Mouse (Mus musculus) gastrocnemius, adult 18-20 months (tissue): ENCODE results near the gene Fuz. TPM values are rescaled to one million over a fixed set of nuclear protein-coding genes. Genes with fewer than 3 reads are reported as not detected.
A peak's percentile ranks its signal among the peaks of the same experiment; 100 is the strongest.

Experiments used
- DNase-seq: peaks from one replicate; pipeline ENCODE4 v3.0.0; 2021; ENCODE audit warnings: low spot score
- long read RNA-seq, 2 experiments: library from polyadenylated mRNA; stranded (forward); transcript quantifications; one replicate each; pipeline ENCODE4 v2.0.0; 2021
- total RNA-seq, 2 experiments: library from RNA; stranded (reverse); gene quantifications; 2 replicates each; pipeline ENCODE4 v1.2.3; 2021

The Fuz gene
- 10 to 100 TPM; 16.6 to 17.6 TPM for total RNA-seq
- long read RNA-seq, experiment 1, partial matches to known transcripts, result 0 of 8 reads
- long read RNA-seq, experiment 1, other reads (novel, unspliced or antisense), result 3 of 8 reads
- long read RNA-seq, experiment 2, transcript Fuz-201 (11 exons, 1,698 nt), result major isoform, 6 of 10 reads
- long read RNA-seq, experiment 2, partial matches to known transcripts, result 0 of 10 reads
- long read RNA-seq, experiment 2, other reads (novel, unspliced or antisense), result 3 of 10 reads

DNA sequence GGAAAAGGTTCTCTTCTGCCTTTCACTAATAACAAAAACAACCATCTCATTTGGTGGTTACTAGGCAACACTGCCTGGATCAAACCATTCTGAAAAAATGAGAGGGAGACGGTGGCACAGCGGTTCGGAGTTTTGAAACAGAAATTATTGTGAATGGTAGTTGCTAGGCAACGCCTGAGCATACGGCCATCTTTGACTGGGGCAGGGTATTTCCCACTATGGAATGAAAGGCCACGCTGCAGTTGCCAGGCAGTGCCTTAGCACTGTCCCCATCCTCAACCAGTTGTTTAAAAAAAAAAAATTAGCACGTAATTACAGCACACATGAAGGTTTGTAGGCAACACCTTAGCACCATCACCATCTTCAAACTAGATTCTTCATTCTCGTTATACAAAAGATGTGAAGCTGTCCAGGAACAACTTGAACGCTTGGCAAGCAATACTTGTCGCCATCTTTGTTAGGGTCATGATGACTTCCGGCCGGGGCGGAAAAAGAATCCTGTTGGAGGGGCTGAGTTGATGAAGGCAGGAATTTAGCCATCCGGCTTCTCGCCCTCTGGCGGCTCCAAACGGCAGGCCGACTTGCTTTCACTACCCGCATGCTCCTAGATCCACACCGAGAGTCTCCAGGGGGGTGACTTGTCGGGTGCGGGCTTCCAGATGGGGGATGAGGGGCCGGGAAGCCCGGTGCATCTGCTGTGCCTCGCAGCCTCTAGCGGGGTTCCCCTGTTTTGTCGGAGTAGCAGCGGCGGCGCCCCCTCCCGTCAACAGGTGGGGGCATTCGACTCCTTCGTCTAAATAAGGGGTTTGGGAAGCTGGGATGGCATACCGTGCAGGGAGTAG, at the start of gene Fuz:
Gene Fuz (plus strand): TSS at position 487 of the 842 bp plus-strand sequence.
- DNase-seq, result peak; percentile 93

DNA sequence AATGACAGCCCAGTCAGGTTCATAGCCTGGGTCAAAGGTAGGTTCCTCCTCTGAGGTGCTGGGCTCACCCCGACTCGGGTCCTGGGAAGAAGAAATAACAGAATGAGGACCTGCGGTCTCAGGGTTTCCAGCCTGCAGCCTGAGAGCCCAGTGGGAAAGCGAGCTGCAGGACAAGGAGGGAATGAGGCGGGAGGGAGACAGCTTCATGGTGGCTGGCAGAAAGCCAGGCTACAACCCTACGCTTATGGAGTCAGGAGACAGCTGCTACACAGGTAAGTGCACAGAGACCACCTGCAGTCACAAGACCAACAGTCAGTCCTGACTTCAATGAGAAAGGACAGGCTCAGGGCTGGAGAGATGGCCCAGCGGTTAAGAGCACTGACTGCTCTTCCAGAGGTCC, 49.1 kb upstream of the Fuz start:
- DNase-seq, result no peak

DNA sequence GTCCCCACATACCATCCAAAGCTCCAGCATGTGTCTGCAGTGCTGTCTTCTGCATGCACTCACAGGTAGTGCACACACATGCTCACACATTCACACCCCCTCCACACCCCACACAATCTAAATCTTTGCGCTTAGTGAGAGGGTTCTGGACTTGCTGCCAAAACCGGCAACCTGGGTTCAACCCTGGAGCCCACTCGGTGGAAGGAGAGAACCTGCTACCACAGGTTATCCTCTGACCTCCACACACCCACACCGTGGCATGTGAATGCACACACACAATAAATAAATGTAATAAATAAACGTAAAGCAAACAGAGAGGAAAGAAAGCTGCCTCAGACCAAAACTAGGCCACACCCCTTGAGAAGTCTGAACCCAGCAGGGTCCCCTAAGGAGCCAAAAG, 48.1 kb upstream of the Fuz start:
- no peak for DNase-seq

DNA sequence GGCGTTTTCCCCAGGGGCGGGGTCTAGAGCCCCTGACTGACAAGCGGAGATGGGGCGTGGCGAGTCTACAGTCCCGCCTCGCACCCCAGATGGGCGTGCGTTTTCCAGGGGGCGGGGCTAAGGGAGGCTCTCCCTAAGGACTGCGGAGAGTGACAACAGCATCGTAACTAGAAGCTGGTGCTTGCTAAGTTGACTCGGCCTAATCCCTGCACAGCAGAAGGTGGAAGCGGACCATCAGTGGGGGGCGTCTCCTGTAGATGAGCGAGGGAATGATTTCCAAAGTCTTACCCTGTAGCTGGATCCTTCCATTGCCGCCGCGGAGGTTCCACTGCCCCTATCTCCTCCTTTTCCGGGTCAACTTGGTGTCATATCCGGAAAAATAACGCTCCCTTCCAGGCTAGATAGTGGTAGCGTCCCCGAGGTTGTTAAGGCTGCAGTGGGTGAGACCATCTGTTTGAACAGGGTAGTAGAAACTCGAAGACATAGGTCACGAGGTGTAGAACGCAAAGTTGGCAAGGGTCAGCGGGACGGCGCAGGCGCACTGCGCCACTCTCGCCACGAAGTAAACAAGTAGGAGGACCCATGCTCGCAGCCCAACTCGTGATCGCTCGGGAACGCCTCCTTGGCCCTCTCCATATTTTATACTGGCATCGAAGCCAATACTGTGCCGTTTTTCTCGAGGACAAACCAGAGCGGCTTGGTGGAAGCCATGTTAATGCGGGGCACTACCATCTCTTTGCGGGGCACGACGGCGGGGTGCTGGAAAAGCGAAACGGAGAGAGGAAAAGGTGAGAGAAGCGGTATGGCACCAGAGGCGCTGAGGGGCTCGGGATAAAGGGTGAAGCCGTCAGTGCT, 47.1 kb upstream of the Fuz start, which contains the start of the genes Akt1s1 and Tbc1d17:
Gene Akt1s1 (plus strand): TSS at position 431 of the 855 bp plus-strand sequence.
Gene Tbc1d17 (minus strand): TSS at position 519 of the 855 bp plus-strand sequence.
- DNase-seq, result peak; percentile 100

DNA sequence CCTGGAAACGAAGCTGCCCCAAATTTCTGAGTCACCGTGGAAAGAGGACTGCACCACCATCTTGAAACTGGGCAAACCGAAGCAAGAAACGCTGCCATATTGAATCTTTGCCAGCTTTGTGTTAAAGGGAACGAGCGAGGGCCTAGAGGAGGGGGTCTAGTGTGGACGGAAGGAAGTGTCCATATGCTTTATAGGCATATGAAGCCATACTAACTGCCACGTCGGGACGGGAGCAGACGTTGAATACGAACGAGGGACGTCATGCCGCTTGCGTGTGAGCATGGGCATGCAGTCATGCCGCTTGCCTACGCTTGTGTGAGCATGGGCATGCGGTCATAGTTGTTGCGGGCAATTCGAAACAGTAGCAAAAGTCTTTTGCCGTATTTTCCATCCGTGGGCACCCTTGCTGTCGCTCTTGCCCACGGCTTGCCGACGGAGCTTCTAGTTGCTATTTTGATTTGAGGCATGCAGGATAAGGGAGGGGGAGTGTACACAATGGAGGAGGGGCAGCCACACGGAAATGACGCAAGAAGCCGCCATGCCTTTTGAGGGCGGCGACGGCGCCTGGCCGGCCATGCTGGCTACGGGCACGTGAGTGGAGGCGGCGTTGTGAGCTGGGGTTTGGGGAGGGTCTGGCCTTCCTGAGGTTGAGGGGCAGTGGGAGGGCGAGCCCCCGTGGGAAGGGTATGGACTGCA, 46.3 kb upstream of the Fuz start:
- DNase-seq, result peak; percentile 92

DNA sequence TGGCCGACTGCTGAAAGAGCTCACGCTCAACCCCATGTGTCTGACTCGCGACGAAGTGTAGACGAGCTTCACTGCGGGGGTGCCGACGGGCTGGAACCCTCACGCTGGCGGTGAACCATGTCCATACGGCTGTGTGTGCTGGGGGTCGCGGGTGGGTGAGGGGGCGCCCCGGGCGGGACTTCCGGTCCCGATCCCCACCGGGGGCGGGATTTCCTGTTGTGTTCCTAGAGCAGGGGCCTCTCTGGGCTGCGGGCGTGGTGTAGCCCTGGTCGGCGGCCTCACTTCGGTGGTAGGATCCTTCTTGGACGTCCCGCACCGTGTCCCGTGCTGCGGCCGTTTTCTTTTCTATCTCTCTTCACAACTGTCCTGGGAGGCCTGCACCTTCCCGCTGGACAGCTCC, 45.7 kb upstream of the Fuz start:
- peak; percentile 69 for DNase-seq

DNA sequence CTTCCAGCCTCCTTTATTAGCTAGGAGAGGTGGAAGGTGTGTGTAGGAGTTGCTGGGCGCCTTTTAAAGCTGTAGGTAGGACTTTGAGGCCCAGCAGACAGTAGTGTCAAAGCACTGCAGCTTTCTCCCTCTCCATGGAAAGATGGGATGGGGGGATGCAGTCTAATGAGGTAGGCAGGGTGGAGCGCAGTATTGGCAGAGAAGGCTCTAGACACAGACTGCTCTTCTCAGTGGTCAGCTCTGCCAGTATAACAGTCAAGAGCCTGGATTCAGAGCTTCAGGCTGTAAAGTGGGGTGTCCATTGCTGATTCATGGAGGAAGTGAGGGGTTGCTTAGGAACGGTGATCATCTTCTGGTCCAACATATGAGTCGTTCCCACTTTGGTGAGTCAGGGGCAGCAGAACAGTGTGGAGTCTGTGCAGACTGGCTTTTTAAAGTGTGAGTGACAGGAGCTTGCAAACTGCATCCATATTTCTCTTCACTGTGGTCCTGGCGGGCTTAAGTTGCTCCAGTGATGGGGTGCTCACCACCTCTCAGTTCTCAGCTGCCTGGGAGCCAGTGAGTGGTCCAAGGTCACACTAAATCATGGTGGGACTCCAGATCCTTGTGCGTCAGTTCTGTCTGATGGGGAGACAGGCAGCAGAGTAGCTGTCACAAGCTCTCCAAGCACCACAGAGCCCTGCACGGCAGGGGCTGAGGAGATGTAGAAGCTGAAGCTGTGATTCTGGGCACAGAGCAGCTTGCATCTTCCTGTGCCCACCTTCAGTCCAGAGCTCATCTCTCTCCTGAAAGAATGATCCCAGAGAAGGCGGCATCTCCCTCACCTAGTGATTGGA, 44.9 kb upstream of the Fuz start:
- DNase-seq, result no peak

DNA sequence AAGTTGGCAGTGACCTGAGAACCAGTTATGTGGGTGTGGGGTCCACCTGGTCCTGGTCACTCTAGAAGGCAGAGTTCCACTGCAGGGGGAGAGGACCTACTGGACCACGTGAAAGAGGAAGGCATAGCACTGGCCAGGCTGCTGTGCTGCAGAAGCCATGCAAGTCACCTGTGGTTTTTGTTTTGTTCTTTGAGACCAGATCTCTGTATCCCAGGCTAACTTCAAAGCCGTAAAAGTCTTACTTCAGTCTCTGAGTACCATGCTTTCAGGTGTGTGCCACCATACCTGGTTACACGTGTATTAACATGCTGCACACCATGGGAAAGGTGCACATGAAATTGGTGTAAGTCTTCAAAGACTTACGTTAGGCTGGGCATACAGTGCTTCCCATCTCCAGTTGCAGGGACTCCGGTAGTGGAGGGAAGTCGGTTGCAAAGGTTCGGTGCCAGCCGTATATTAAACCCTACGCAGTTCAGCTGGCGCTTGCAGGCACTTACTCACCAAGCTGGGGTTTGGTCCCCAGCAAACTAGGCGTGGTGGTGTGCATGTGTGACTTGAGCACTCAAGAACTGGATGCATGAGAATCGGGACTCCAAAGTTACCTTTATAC, 44.1 kb upstream of the Fuz start:
- DNase-seq, result no peak

DNA sequence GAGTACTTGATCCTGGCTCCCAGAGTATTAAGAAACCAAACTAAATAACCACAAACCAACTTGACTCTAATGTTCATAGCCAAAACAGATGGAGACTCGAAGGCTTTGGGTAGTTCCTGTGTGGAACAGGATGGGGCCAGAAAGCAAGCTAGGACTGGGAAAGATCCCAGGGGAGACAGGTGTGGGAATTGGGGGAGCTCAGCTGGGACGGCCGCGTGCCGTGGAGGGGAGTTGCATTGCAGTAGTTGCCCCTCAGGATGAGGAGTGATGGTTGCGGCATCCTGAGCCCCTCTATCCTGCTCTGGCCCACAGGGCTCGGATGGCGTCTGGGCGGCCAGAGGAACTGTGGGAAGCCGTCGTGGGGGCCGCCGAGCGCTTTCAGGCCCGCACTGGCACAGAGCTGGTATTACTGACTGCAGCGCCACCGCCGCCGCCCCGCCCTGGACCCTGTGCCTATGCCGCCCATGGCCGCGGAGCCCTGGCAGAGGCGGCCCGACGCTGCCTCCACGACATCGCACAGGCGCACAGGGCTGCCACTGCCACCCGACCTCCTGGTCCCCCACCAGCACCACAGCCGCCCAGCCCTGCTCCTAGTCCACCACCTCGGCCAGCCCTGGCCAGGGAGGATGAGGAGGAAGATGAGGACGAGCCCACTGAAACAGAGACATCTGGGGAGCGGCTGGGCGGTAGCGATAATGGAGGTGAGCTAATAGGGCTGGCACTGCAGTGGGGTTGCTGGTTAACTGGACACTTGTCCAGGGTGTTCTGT, 43.4 kb upstream of the Fuz start:
- DNase-seq, result no peak

DNA sequence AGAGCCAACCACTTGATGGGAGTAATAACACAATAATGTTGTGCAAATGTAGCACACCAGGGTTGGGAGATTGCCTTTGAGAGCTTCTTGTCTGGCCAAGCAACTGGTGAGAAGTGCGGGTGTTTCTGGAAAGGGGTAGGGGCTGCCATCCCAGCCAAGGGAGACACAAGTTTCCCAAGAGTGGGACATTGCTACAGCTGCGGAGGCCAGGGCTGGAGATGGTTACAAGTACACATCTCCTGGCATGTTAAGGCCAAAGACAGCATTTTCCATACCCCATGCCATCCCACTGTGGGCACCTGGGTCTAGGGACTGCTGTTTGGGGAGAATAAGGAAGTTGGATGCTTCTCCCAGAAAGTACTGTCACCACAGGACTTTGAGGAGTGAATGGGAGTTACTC, 42.8 kb upstream of the Fuz start:
- no peak for DNase-seq

DNA sequence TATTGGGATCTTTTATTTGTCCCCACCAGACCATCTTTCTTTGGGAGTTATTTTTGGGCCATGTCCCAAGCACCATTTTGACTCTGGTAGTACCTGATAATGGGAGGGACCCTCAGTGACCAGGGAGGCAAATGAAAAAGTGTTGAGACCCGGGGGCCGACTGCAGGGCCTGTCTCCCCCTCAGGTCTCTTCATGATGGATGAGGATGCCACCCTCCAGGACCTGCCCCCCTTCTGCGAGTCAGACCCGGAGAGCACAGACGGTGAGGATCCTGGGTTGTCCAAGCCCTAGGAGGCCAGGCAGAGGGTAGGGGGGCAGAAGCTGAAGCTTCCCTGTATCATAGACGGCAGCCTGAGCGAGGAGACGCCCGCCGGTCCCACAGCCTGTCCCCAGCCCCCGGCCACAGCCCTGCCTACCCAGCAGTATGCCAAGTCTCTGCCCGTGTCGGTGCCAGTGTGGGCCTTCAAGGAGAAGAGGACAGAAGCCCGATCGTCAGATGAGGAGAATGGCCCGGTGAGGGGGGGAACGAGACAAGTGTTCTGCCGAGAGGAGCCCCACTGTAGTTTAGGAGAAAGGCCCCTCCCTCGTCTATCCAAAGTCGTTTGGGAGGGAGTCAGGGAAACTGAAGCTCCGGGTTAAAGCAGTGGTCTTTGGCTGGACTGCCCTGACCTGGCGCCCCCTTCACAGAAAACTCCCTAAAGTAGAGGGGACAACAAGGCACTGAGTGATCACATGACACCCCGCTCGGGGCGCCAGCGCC, 42.1 kb upstream of the Fuz start:
- no peak for DNase-seq

DNA sequence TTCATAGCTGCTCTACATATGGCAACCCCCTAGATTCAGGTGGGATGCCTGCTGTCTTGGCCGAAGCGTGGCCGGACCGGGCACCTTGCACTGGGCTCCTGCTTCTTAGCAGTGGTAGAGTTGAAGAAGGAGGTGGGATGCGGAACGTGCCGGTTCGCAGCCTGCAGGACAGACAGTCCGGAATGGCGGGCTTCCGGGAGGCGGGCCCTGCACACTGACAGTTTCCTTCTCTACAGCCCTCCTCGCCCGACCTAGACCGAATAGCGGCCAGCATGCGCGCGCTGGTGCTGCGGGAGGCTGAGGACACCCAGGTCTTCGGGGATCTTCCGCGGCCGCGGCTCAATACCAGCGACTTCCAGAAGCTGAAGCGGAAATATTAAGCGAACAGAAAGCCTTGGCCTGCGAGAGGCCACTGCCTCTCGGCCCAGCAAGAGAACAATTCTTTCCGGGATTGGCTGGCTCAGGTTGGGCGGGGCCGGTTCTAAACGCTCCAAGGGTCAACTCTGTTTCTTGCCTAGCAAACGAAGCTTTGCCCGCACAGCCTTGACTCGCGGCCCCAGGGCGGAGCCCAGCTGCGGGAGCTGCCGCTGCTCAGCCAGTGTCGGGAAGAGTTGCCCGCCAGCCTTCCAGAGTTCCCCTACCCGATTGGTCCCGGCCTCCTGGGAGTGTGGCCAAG, 41.4 kb upstream of the Fuz start:
- peak; percentile 81 for DNase-seq

DNA sequence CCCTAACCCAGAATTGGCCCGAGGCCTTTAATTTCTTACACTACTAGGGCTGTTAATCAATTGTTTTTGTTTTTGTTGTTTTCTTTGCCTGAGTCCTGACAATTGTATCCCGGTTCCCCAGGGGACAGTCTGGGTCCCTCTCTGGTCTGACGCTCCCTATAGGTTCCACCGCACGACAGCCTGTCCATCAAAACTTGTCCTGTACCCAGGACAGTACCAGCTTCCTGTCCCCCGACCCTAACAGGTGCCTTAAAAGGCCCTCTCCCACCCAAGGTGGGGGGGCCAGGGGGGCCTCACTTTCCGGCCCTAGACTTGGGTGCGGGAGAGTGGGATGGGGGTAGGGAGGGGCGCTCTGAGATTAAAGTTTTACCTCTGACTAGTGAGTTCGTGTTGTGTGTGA, 40.8 kb upstream of the Fuz start:
- no peak for DNase-seq

DNA sequence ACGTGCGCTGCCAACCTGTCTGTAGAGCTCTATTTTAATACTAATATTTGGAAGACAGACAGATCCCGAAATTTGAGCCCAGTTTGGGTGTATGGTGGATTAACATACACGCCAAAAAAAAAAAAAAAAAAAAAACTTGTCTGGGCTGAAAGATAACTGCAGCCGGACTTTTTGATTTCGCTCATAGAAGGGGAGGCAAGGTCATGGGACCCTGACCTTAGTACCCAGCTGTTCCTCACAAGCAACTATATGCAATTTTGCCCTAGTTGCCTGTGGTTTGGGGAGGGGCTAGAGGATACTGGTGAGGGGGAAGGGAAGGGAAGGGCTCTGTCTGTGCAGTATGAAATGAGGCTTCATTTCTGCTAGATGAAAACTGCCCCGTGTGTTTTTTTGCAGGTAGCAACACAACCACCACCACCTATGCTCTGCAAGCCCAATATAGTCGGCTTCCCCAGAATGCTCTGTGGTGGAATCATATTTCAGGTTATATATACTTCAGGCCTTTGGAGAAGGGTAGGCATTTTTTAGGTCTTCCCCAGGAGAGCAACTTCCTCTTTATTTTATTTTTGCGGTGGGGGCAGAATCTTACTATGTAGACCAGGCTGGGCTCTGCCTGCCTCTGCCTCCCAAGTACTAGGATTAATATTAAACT, 39.5 kb upstream of the Fuz start:
- no peak for DNase-seq

DNA sequence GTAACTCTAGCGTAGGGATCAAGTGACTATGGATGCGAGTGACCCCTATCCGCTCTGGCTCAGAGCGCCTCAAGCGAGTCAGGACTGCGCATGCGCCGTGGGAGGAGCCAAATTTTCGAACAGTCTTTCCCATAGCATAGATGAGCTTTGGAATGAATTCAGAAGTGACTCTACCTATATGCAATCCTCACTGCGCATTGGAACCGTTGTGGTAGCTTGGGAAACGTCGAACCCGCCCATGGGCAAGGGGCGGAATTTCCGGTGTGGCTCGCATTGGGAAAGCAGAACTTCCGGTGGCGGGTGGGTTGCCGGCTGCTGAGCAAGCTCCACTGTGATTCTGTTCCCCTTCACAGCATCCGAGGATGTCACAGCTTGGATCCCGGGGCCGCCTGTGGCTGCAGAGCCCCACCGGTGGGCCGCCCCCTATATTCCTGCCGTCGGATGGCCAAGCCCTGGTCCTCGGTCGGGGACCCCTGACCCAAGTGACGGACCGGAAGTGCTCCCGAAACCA, 38.8 kb upstream of the Fuz start, which contains the start of gene Pnkp:
Gene Pnkp (plus strand): TSS at position 98 of the 511 bp plus-strand sequence.
- peak; percentile 86 for DNase-seq

DNA sequence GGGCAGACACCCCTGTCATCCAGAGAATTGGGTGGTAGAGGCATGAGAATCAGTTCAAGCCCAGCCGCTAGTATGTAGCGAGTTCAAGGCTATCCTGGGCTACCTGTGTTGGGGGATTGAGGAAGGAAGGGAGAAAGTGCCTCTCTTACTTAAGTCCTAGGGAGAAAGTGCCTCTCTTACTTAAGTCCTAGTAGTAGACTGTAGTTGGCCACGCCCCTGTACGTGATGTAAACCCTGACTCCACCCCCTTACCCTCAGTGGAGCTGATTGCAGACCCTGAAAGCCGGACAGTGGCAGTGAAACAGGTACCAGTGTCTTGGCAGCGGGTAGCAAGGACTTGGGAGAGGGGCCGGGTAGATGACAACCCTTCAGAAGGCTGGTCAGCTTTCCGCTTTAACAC, 38.0 kb upstream of the Fuz start:
- DNase-seq, result no peak

DNA sequence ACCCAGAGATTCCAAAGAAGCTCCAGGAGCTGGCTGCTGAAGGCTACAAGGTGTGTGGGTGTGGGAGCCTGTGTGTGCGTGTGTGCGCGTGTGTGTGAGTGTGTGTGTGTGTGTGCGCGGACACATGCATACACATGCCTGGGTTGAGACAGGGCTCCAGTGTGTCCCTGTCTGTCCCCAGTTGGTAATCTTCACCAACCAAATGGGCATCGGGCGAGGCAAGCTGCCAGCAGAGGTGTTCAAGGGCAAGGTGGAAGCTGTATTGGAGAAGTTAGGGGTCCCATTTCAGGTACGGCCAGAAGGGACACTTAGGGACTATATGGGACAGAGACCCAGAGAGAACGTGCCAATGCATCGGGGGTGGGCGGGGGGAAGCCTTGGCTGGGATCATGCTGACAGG, 36.0 kb upstream of the Fuz start:
- DNase-seq, result no peak
